Mouse (Mus musculus): ENCODE results near the gene Plpp3.

DNA sequence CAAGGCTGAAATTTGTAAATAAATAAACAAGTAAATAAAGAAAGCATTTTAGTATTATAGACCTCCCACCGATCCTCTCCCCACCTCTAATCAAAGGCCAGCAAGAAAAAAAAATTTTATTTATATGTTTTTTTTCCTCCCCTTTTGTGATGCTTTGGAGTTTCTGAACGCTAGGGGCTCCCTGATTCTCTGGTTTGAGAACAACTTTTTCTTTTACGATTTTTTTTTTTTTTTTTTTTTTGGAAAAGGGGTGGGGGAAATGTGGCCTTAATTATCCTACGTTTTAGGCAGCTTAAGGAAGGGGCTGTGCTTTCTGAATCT is 232 bp upstream of the Plpp3 start:
- TF ChIP-seq POLR2A (IDR thresholded peaks at IDR 0.05; ENCODE audit: low read depth, low read length): no peak
- no peak for TF ChIP-seq CTCF (IDR thresholded peaks at IDR 0.05; ENCODE audit: extremely low read depth, insufficient read length, insufficient replicate concordance, low read depth, low read length)

Measured in small intestine, adult 2 months (tissue).